Mouse (Mus musculus) megakaryocyte, embryonic 14.5 days (primary cell): Measurements from ENCODE around the gene Pknox2.

Source experiments
- FLI1 ChIP-seq: IDR thresholded peaks from 2 replicates; pipeline ENCODE4 v1.6.1; 2012; ENCODE audit warnings: low read length, inconsistent platforms, mixed read lengths
- GATA1 ChIP-seq: IDR thresholded peaks from 3 replicates; pipeline ENCODE4 v1.6.1; 2012; ENCODE audit warnings: mixed read lengths, low read length, inconsistent platforms, borderline replicate concordance

- no peak for TF ChIP-seq GATA1
- TF ChIP-seq FLI1 = no peak
Observed at GRCm38 (mm10) chr9:37114286-37115267, 32.6 kb downstream of the Pknox2 start.
